Mouse (Mus musculus): ENCODE data around the gene Prap1.
A peak's percentile ranks its signal among the peaks of the same experiment; 100 is the strongest.
"Not testable (repeated sequence)": the region's sequence is repeated elsewhere in the genome, so short reads cannot be mapped to it uniquely, and the experiment has no call there.

The Prap1 gene

DNA sequence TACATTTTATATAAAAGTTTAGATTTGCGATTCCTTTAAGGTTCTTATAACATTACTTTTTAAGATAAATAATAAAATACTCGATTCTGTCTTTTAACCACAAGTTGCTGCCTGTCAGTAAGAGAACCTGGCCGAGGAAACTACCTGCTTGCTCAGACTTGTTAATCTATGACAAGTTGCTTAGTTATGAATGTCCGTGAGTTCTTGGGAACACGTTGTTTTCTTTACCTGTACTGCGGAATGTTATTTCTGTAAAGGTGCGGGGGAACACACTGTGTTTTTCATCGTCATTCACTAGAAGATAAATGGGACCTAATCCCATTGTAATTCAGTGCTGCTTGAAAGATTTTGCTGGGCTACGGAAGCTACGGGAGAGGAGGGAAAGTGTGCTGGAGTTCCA is 2.6 kb upstream of the Prap1 start:
- no peak for DNase-seq

DNA sequence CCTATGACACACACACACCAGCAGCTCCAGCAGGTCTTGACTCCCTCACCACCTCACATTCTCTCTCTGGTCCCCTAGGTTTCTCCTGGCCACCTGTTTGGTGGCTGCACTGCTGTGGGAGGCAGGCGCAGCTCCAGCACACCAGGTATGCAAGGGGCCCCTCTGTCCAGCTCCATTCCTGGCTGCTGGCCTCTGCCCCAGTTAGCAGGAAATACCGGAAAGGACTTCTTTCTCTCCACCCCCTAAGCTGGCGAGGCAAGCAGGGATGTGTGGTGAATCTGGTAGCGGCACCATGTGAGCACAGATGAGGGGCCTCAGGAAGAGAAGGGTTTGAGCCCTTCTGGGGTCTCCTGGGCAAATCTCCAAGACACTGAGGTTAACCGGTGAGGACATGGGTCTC is 1.8 kb downstream of the Prap1 start:
- no peak for DNase-seq

DNA sequence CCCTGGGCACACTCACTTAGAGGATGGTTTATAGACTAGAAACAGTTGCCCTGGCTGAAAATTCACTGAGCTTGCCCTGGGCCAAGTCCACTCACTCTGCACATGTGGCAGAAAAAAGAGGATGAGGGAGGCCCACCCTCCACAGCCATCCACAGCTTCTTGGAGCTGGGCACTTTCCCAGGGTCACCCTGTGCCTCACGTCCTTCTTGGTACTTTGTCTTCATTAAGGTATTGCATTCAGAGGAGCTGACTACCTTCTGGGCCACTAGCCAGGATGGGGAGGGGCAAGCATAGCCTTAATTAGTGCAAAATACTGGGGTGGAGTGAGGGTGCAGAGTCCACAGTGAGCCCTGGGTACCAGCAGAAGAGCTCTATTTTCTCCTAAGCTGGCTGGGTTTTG is 2.4 kb downstream of the Prap1 start:
- DNase-seq: peak; percentile 82

DNA sequence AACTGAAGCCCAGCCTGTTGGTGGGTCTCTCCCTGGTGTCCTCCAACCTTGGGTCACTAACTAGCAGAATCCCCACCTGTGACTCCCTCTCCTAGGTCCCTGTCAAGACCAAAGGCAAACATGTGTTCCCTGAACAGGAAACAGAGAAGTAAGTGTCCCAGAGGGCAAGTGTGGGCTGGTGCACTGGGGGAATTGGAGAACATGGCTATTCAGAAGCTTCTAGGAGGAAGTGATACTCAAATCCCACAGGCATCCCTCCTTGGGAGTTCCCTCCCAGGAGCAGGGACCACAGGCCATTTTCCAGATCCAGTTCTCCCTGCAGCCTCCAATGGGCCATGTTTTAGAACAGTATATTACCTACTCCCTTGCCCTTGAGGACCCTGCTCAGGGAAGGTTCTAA is 2.9 kb downstream of the Prap1 start:
- DNase-seq: no peak

DNA sequence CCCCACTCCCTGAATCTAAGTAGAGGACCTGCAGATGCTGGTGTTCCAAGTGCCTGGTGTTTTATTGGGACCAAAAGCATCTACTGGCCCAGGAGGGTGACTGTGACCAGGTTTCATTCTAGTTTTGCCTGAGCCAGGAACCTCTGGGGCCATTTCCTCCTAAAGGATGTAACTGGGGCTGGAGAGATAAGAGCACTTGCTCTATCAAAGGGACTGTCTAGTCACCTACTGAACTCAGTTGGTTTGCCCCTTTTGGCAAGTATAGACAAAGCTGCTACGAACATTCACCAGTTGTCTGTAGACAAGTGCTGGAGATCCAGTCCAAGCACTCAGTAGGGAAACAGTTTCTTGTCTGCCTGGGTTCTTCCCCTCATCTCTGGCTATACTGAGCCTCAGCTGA is 5.3 kb downstream of the Prap1 start:
- DNase-seq: no peak

DNA sequence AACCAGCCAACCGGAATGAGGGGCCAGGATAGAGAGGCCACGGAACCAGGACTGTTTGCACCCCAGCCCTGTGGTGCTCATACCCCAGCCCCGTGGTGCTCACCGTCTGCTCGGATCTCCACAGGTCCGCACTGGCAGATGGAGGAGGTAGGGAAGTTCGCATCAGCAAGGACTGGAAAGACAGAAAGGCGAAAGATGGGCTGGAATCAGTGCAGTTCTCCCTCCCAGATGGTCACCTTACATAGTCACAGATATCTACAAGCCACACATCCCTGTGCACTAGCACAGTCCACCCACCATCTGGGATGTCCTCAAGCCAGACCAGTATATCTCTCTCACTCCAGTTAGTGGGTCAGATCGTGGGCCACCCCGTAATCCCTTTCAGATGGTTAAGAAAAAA is 8.3 kb downstream of the Prap1 start:
- no peak for DNase-seq

DNA sequence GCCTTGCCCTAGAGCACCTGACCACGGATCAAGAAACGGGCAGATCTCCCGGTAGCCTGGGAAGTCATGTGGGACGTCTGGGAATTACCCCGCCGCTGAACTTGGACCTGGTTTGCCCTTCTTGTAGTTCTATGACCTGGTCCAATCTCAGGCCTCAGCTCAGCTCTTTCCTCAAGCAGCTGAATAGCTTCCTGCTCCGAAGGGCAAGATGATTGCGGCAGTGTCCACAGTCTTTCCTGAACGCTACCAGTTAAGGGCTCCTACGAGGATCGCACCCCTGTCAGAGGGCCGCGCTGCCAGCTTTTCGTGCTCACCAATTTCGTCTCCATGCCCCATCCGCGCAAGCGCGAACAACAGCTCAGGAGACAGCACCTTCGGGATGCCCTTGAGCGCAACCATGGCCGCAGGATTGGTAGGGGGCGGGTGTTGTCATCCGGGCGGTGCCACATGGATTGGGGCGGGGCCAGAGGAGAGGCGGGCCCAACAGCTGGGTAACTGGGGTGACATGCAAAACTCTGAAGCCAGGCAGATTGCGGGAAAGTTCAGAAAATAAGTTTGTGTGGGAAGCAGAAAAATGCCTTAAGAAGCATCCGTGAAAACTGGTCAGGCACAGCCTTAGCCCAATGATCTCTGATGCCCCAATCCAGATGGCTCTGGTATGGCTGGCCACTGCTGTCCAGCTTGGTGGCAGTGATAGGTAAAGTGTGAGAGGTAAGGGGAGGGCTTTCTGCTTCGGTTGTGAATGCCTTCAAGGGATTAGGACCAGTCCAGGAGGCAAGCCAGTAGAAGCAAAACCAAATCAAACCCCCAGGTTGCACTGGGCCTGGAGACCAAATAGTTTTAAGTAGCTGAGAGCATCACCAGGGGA is 9.0 kb downstream of the Prap1 start, which contains the start of gene Fuom:
Fuom (minus strand) TSS at position 449 of the 868 bp plus-strand sequence.
- peak; percentile 92 for DNase-seq

DNA sequence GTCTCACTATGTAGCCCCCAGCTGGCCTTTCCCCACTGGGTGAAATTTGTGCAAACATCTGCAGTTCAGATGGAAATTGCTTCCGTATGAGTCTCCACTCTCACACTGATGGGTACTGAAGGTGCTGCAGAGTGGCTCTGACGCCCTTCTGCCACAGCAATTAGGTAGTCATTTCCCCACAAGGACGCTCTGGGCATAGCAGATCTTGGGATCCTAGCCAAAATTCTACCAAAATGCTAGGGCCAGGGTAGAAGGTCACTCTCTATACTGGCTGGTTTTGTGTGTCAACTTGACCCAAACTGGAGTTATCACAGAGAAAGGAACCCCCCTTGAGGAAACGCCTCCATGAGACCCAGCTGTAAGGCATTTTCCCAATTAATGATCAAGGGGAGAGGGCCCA is 10.8 kb downstream of the Prap1 start:
- no peak for DNase-seq

DNA sequence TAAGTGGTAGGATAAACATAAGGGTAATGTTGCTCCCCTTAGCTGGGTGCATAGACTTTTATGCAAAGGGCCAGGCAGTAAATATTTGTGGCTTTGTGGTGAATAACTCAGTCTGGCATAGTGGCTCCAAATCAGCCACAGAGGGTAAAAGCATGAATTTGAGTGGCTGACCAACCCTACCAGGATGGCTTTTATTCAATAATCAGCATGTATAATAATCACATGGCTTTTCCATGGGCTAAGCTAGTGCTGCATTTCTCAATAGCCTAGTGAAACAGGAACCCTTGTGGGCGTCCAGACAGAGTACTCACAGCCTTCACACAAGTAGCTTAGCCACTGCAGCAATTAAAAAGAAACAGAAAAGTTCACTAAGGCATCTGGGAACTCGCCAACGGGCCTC is 18.7 kb downstream of the Prap1 start:
- no peak for DNase-seq

DNA sequence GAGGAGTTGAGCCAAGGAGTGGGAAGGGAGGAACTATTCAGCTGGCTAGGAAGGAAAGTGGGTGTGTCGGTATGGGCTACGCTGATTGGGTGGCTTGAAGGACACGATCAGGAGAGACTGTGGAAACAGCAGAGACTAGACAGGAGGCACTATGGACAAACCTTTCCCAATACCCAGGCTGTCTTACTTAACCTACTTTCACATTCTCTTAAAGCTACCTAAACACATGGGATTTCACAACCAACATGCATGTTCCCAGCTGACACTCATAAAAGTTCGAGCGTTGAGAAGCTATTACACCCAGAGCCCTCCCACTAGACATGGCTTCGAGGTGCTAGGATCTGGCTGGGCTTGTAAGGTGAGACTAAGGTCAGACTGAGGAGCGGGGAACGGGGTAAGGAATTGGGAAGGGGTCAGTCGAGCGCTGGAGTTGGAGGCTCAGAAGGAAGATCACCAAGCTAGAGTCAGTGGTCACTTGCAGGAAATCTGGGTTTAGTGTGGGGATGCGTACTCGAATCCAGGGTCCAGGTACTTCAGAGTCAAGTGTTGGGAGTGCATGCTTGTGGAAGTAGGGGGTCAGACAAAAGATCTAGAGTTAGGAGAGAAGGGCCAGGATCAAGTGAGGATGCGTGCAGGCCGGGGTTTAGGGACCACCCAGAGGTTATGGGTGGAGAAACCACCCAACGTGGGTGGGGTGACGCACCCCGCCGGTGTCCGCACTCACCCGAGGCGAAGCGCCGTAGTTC is 22.6 kb downstream of the Prap1 start, which contains the start of gene Paox:
Paox (plus strand) TSS at position 217 of the 746 bp plus-strand sequence.
- peak; percentile 63 for DNase-seq

DNA sequence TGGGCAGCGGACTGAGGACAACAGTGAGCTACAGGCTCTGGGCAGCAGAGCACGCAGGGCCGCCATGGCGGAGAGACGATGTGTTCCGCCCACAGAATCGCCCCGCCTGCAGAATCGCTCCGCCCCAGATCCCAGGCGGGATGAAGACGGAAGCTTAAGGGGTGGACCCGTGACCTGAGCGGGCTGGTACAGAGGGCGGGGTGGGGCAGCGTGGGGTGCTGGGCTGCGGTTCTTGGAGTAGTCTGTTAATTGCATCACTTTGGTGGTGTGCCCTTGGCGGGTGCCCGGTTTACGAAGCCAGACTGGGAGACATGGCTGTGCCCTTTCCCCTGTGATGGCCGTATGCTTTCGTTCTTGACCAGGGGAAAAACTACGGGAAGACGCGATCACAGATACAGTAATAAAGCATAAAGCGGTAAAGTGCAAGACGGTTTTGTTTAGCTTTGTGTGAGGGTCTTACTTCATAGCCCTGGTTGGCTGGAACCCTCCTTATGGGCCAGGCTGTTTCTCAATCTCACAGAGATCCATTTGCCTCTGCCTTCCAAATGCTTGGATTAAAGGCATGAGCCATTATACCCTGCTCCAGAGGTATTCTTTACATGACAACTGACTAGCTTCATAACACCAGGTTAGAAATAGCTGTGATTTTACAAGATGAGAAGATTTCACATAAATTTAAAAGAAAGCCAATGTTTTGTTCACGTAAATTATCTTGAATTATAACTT is 23.3 kb downstream of the Prap1 start, which contains the start of gene Echs1:
Echs1 (minus strand) TSS at position 148 of the 726 bp plus-strand sequence.
- DNase-seq: peak; percentile 93

DNA sequence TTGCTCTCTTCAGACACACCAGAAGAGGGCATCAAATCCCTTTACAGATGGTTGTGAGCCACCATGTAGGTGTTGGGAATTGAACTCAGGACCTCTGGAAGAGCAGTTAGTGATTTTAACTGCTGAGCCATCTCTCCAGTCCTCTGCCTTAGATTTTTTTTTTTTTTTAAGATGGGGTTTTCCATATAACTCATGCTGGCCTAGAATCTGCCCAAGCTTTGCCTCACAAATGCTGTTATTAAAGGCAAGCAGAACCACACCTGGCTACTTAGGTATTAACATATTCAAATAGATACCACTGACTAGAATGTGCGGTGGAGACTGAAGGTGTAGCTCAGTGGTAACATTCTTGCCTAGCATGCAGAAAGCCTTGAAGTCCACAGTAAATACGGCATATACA is 27.3 kb downstream of the Prap1 start:
- DNase-seq: no peak

DNA sequence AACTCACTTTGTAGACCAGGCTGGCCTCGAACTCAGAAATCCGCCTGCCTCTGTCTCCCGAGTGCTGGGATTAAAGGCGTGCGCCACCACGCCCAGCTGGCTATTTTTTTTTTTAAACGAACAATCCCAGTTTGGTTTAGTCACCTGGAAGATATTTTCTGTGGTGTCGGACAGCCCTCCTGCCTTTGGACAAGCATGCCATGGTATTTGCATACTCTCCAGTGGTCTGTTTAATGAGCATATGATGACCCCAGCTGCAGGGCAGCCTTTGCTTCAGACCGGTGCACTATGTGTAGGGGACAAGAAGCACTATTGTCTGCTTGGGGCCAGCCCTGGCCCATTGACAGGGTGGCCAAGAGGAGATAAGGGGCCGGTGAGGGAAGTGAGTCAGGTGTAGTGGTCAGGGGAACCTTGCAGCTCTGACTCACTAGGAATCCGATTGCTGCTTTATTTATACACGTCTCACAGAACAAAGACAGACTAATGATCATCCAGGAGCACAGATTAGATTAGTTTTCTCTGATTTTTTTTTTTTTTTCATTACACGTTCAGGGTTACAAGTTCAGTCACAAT is 28.2 kb downstream of the Prap1 start:
- no peak for DNase-seq

DNA sequence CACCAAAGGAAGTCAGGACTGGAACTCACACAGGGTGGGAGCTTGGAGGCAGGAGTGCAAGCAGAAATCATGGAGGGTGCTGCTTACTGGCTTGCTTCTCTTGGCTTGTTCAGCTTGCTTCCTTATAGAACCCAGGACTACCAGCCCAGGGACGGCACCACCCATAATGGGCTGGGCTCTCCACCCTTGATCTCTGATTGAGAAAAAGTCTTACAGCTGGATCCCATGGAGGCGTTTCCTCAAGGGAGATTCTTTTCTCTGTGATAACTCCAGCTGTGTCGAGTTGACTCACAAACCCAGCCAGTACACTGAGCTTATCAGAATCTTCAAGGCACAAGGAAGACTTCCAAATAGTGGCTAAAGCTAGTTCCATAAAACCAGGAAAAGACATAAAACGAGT is 29.6 kb downstream of the Prap1 start:
- DNase-seq: no peak

DNA sequence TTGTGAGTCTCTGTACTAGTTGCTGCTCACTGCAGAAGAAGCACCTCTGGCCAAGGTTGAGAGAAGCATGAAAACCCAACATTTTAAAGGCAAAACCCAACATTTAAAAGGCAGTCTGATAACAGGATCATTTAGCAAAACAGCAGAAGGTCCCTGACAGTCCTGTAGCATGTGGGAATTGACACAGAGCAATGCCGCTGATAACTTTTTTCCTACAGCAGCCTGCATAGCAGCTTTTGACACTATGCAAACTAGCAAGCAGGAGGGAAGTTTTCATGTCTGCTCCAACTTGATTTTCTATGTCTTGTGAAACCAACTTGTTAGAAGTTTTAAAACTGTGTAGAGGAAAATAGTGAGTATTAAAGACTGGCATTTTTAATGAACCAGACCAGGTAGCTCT is 31.2 kb downstream of the Prap1 start:
- no peak for DNase-seq

DNA sequence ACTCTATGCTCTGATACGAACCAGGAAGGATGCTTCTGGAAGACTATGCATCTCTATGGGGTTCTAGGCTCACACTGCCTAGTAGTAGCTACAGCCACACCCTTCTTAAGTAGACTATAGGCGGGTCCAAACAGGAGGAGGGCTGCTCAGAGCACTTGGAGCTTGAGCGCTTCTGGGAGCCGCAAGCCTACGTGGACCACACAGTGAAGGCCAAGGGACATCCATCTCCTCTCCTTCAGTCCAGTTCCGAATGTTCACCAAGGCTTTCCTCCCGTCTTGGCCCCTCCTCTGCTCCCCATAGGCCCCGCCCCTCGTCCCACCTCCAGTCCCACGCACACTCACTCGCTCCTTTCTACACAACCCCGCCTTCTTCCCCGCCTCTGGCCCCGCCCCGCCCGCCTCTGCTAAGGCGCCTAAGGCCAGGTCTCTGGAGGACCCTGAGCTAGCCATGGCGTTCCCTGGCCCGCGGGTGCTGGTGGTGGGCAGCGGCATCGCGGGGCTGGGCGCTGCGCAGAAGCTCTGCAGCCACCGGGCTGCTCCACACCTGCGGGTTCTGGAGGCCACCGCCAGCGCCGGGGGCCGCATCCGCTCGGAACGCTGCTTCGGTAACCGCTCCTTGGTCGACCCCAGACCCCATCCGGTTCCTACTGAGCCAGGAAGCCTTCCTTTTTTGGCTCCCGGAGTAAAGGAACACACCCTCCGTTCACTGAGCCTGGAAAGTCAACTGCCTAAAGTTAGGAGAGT is 32.3 kb downstream of the Prap1 start:
- DNase-seq: peak; percentile 96

DNA sequence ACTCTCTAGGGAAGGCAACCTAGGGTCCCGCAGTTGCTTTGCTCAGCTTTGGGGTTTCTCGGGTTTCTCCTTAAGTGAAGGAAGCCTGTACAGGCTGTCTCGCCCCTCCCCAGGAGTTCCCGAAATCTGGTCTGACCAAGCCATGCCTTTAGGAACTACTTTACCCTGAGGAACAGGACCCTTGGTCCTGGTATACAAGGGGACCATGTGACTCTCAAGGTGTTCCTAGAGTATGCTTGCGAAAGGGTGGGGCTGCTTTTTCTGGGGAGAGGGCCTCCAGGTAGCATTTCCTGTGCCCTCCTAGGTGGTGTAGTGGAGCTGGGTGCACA is 32.8 kb downstream of the Prap1 start:
- no peak for DNase-seq

DNA sequence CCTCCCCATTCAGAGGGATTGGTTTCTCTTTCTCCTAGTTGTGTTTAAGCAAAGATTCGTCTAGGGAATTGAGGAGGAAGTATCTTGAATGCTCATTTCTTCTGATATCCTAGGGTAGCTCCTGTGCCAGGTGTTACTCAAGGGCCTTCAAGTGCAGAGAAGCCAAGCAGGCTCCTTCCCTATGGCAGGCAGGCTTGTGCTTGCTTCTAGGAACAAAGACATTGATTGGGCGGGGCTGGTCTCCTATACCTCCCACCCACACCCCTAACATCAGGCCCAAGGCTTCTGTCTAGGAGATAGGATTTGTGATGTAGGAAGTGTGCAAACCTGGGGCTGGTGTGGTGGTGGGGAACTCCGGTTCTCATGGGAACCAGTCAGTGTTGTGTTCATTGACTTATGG is 33.7 kb downstream of the Prap1 start:
- DNase-seq: no peak

DNA sequence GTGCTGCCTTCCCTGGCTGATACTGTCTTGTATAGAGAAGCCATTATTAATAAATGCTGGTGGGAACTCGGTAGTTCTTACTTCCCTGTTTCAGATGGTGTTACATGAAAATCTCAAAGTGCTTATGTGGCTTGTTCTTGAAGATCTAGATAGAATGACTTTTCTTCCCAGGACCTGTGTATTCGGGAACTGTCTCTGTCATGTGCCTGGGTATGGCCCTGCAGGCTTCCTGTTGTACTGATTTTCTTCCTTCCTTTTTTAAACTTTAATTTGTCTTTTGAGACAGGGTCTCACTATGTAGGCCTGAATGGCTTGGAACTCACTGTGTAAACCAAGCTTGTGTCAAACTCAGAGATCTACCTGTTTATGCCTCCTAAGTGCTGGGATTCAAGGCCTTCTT is 34.7 kb downstream of the Prap1 start:
- no peak for DNase-seq

DNA sequence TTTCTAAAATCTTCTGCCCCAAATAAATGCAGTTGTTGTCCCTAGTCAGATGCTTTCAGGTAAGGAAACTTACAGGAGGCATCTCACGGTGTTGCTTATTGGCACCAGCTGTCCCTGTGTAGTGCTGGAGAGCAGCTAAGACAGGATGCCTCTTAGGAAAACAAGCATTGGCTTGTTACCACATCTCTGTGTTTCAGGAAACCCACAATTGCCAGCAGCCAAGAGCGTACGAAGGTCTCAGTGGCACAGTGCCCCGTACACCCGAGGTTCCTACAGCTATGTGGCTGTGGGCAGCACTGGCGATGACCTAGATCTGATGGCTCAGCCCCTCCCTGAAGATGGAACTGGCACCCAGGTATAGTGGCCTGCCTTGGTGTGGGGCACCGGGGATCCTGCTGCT is 39.0 kb downstream of the Prap1 start:
- not testable (repeated sequence) for DNase-seq

DNA sequence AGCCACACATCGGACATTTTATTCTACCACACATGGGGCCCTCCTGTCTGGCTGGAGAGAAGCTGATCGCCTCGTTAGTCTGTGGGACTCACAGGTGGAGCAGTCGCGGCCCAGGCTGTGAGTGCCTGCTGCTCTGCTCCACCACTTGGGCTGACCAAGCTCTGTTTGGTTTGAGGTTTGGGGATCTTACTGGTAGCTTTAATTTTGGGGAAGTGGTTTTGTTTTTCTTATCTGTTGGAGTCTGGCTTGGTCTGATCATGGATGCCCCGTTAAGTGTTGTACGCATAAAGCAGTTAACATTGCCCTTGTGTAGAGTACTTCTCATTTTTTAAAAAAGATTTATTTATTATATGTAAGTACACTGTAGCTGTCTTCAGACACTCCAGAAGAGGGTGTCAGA is 40.8 kb downstream of the Prap1 start:
- not testable (repeated sequence) for DNase-seq

DNA sequence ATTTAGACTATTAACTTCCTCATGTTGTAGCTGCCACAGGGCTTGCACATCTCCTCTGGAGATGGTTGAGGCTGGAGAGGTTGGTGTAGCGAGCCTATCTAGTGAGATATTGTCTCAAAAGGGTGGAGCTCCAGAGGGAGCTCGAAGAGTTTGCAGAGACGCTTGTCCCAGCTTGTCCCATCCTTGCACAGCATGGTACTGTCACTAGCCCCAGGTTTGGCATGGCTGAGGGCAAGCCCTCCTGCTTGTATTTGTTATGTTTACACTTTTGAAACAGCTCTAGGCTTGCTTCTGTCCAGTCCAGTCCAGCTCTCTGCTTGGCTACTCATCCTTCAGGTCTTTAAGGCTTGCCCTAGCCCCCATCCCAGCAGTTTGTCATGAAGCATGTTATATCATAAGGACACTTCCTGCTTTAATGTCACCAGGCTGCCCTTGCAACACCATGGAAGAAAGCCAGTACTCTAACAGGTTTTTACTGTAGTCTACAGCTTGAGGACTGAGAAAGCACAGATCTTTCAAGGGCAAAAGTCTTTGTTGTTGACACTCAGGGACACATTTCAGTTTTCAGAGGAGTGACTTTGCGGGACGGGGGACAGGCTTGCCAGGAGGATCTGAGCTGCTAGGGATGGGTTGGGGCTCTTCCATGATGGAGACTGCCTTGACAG is 42.0 kb downstream of the Prap1 start:
- DNase-seq: no peak

Data from kidney, adult 18-20 months (tissue).